Mouse (Mus musculus): ENCODE measurements around the gene Crip2. TPM values are rescaled to one million over a fixed set of nuclear protein-coding genes. Genes with fewer than 3 reads are reported as not detected.

Crip2 gene
- polyA plus RNA-seq, 1 experiment from 2014 or later = 223 TPM

Other genes starting within 250 kb of the Crip2 start
- 5.6 and 6.2 TPM in 2 replicates for gene Jag2, start 210.5 kb upstream of the Crip2 start, polyA plus RNA-seq (2016; fragmentation: Nextera tagmentation; extraction: Ambion mirVana)
- gene Nudt14, start 198.1 kb upstream of the Crip2 start, polyA plus RNA-seq (2016; fragmentation: Nextera tagmentation; extraction: Ambion mirVana) = 51.5 and 54.4 TPM in 2 replicates
- 28.2 and 29.2 TPM in 2 replicates for gene Btbd6, start 163.8 kb upstream of the Crip2 start, polyA plus RNA-seq (2016; fragmentation: Nextera tagmentation; extraction: Ambion mirVana)
- gene Brf1, start 139.5 kb upstream of the Crip2 start, polyA plus RNA-seq (2016; fragmentation: Nextera tagmentation; extraction: Ambion mirVana) = 70.2 and 74.2 TPM in 2 replicates
- gene Pacs2, start 125.7 kb upstream of the Crip2 start, polyA plus RNA-seq (2016; fragmentation: Nextera tagmentation; extraction: Ambion mirVana) = 26.3 and 27.6 TPM in 2 replicates
- 0.26 TPM in 1 of 2 replicates, not detected in the other for gene Tex22, start 65.7 kb upstream of the Crip2 start, polyA plus RNA-seq (2016; fragmentation: Nextera tagmentation; extraction: Ambion mirVana)
- gene Mta1, start 42.0 kb upstream of the Crip2 start, polyA plus RNA-seq (2016; fragmentation: Nextera tagmentation; extraction: Ambion mirVana) = 22.2 and 22.7 TPM in 2 replicates
- 48.5 and 62.0 TPM in 2 replicates for gene Crip1, start 6.1 kb downstream of the Crip2 start, polyA plus RNA-seq (2016; fragmentation: Nextera tagmentation; extraction: Ambion mirVana)
- 48.3 and 49.6 TPM in 2 replicates for gene Tedc1, start 16.2 kb downstream of the Crip2 start, polyA plus RNA-seq (2016; fragmentation: Nextera tagmentation; extraction: Ambion mirVana)
- gene Tmem121, start 45.7 kb downstream of the Crip2 start, polyA plus RNA-seq (2016; fragmentation: Nextera tagmentation; extraction: Ambion mirVana) = 21.6 and 21.9 TPM in 2 replicates